Mouse (Mus musculus): ENCODE results near the gene Rnd2.
"Not testable (repeated sequence)": the region's sequence is repeated elsewhere in the genome, so short reads cannot be mapped to it uniquely, and the experiment has no call there.

Rnd2 gene

DNA sequence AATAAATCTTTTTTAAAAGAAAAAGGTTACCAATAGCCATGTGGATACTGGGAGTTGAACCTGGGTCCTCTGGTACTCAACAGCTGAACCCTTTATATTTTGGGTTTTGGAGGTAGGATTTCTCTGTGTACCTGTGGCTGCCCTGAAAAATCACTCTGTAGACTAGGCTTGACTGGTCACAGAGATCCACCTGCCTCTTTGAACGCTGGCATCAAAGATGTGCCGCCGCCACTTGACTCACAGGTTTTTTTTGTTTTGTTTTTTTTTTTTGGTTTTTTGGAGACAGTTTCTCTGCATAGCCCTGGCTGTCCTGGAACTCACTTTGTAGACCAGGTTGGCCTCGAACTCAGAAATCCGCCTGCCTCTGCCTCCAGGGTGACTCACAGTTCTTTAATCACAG lies 17.0 kb upstream of the Rnd2 start:
- DNase-seq, result no peak

DNA sequence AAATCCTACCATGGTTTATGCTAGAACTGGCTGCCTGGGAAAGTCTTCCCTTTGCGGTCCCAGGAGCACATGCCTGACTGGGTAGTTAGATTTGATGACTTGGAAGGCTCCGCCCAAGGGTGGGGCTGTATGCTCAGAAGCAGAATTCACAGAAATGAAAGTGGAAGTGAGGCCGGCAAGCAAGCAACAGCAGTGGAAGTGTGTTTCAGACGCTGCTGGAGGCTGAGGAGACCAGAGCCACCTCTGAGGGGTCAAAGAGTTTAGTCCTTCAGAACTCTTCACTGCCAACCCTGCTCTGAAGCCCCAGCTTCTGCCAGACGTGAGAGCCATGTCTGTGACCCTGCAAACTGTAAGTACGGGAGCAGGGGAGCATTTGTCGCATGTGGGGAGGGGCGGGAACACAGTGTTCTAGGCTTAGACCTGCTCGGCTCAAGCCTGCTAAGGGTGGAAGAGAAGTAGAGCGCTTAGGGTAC lies 16.5 kb upstream of the Rnd2 start, which contains the start of gene Ifi35:
TSS of gene Ifi35 (plus strand) at position 134 of the 473 bp plus-strand sequence.
- DNase-seq, result peak; percentile 46

DNA sequence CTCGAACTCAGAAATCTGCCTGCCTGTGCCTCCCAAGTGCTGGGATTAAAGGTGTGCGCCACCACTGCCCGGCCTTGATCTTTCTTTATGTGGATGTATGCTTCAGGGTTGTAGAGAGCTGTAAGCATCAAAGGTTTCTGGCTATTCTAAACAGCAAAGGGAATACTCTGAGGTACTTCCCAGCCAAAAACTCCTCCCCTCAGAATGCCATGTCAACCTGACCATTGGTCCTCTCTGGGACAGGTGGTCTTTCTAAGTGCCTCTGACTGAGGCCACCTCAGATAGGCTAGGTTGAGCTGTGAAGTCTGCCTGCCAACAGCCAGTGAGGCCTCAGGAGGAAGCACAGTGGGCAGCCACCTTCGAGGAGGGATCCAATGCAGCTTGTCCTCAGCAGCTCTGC lies 15.9 kb upstream of the Rnd2 start:
- no peak for DNase-seq

DNA sequence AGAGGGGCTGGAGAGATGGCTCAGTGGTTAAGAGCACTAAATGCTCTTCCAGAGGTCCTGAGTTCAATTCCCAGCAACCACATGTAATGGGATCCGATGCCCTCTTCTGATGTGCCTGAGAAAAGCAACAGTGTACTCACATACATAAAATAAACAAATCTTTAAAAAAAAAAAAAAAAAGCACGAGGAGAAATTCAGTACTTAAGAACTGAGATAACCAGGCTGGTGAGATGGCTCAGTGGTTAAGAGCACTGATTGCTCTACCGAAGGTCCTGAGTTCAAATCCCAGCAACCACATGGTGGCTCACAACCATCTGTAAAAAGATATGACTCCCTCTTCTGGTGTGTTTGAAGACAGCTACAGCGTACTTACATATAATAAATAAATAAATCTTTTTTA lies 15.2 kb upstream of the Rnd2 start:
- not testable (repeated sequence) for DNase-seq

DNA sequence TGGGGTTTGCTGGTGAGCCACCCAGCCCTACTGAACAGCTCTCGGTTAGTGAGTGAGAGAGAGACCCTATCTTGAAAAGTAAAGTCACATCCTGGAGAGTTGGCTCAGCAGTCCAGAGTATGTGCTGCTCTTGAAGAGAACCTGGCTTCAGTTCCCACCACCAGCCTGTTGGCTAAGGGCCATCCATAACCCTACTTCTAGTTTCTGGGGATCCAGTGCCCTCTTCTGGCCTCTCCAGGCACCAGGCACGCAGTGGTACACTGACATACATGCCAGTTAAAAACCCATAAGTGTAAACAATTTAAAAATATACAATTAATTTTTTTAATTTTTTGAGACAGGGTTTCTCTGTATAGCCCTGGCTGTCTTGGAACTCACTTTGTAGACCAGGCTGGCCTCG lies 14.4 kb upstream of the Rnd2 start:
- peak; percentile 36 for DNase-seq

DNA sequence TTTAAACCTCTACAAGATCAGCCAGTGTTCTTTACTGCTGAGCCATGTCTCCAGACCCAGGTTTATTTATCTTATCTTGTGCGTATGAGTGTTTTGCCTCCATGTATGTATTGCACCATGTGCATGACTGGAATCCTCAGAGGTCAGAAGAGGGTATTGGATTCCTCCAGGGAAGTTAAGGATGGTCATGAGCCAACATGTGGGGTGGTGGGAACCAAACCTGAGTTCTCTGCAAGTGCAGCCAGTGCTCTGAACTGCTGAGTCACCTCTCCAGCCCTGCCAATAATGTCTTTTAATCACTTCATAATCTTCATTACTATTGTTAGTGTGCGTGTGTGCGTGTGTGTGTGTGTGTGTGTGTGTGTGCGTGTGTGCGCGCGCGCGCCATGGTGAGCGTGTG lies 13.3 kb upstream of the Rnd2 start:
- no peak for DNase-seq

DNA sequence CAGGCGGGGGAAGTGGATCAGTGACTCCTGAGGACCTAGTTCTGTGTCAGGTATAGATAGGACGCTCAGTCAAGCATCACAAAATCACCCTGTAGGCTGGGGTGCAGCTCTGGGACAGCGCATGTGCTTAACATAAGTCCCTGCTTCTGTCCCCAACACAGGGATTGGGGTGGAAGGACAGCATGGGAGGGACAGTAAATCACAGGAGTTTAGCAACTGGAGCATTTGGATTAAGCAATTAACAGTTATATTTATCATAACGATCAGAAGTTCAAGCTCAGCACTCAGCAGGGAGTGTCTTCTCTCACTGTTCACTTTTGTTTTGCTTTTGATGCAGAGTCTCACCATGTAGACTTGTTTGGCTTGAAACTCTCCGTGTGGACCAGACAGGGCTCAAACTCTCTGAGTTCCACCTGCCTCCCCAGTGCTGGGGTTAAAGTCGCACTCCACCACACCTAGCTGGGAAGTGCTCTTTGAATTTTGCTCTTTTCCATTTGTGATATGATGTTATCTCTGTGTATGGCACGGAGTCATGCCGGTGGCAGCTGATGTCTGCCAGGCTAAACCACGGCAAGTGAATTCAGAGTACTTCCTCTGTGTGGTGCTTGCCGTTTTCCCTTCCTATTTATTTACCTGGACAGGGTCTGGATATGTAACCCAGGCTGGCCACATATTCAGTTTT lies 12.6 kb upstream of the Rnd2 start:
- DNase-seq, result no peak

DNA sequence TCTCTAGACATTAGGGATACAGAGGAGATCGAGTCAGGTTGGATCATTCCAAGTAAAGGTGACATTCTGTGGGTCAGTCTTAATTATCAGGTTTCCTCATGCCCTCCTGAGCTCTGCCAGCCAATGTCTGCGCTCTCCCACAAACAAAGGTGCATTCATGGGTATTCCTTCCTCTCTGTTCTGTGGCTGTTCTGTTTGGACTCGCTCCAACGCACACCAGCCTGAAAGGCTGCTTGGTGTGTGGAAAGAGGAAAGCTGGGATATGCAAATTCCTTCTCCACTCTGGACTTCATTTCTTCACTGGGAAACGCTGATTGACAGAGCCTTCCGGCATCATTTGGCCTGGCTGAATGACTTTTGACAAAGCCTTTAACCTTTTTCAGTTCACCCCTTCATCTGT lies 10.1 kb upstream of the Rnd2 start:
- peak; percentile 81 for DNase-seq

DNA sequence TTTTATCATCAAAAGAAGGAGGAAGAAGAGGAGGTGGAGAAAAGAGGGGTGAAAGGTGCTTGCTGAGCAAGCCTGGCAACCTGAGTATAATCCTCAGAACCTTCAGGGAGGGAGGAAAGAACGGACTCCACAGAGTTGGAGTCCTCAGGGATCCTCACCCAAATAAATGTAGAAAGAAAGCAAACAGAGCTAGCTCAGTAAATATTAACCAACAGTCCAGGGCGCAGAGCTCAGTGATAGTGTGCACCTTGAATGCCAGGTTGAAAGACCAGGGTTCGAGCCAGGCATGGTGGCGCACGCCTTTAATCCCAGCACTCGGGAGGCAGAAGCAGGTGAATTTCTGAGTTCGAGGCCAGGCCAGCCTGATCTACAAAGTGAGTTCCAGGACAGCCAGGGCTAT lies 9.2 kb upstream of the Rnd2 start:
- no peak for DNase-seq

DNA sequence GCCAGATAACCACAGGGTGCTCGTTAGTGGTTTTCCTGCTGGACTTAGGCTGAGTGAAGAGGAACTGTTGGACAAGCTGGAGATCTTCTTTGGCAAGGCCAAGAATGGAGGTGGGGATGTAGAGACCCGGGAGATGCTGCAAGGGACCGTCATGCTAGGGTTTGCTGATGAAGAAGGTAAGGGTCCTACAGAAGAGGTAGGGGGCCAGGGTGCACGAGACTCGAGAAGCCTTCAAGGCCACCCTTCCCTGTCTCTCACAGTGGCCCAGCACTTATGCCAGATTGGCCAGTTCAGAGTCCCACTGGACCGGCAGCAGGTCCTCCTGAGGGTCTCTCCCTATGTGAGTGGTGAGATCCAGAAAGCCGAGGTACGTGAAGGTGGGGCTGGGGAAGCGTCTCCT lies 7.2 kb upstream of the Rnd2 start:
- no peak for DNase-seq

DNA sequence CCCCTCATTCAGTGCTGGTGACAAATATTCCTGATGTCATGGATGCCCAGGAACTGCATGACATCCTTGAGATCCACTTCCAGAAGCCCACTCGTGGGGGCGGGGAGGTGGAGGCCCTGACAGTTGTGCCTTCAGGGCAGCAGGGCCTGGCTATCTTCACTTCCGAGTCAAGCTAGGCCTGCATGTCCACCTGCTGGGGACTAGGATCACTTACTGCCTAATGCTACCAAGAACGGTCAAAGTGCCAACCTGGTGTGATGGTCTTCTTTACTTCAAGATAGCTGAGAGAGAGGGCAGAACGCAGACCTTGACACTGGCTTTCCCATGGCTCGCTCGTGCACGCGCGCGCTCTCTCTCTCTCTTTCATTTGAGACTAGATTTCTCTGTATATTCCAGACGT lies 6.6 kb upstream of the Rnd2 start:
- no peak for DNase-seq

DNA sequence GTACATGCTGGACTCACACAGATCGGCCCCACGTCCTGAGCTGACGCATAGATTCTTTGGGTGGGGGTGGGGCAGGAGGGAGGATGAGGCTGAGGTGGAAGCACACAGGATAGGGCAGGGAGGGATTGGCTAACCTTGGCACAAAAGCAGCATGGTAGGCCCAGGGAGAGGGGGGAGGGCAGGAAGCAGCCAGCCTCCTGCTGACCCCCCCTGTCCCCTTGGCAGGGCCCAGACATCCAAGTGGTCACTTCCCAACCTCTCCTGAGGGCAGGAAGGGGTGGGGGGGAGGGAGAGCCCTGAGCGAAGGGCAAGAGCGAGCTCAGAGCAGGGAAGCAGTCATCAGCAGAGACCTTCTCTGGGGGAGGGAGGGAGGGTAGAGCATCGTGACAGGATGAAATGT lies 5.1 kb upstream of the Rnd2 start:
- DNase-seq, result no peak

DNA sequence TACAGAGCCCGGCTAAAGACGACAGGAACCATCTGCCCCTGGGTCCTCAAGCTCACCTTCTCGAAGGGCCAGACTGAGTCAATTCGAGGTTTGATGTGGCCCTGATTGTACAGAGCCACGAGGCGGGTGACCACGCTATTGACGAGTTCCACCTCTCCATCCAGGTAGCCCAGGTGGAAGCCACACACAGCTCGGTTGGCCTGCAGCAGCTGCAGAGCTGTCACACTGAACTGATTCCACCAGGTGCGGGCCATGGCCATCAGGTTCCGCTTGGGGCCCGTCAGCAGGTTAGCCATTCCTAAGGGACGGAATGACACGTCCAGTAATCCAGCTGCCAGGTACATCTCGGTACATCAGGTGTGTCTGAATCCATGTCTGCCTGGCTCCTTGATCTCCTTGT lies 4.5 kb upstream of the Rnd2 start:
- DNase-seq, result no peak

DNA sequence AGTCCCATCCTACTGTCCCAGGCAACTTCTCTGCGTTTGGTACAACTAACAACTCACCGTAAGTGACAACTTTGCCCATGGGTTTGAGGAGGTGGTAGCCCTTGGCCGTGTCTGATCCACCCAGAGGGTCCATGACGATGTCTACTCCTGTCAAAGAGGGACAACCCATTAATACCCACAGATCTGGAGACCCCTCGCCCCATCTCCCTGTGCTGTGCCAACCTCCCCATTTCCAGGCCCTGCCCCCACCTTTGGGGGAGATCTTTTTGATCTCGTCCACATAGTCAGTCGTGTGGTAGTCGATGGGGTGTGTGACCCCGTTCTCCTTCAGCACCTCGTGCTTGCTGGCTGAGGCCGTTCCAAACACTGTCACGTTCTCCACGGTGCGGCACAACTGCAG lies 2.7 kb upstream of the Rnd2 start:
- DNase-seq, result no peak

DNA sequence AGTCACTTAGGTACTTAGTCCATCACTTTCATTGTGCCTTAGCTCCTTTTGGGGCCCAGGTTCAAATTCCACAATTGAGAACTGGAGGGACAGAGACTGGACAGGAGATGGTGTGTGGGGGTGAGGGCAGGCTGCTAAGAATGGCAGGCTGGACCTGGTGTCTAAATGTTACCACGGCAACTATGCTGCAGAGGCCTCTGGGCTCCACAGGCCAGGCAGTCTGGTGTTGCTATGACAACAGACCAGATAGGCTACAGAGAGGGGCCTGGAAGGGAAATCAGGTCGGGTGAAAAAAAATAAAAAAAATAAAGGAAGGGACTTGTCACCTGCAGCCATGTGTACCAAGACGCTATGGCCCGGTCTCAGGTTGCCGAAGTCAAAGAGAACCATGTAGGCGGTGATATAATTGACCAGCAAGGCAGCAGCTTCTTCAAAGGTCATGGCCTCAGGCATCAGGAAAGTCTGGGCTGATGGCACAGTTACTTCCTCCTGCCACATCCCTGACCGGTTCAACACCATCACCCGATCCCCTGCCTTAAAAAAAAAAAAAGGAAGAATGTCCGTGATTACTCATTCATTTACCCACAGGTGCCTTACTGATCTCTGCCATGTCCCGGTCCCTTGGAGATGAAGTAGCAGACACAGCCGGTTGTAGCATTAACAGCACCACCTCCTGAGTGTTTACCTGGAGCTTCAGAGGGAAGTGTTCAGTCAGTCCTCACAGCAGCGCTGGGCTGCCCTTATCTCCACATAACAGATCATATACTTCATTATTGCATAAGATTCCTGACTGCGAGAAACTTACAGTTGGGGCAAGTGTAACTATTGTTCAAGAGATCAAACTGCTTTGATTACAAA lies 2.0 kb upstream of the Rnd2 start:
- DNase-seq, result peak; percentile 88

DNA sequence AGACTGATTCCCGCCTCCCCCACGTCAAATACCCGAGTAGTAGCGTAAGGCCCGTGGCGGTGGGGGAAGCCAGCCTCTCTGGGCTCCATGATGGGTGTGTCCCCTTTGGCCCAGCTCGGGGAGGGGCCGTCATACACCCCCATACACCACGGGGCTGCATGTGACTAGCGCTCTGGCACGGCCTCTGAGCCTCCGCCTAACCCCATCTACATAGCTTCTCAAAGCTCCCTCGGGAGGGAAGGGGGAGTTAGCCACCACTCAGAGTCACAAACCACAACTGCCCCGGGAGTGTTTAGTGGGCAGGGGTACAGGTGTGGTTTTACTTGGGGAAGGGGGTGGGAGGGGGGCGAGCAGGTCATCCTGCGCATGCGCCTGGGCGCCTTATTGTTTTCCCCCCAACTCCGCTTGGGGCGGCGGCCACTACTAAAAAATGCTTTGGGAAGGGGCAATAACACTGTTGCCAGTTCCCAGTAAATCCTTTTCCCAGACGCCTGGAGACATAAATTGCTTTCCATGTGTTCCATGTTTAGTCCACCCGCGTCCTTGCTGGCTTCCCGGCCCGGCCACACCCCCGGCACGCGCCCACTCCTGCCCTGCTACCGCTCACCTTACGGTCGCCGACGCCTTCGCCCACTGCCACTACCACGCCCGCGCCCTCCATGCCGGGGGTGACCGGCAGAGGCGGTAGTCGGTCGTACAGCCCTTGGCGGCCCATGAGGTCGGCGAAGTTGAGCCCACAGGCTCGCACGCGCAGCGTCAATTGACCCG lies 486 bp downstream of the Rnd2 start:
- peak; percentile 68 for DNase-seq

DNA sequence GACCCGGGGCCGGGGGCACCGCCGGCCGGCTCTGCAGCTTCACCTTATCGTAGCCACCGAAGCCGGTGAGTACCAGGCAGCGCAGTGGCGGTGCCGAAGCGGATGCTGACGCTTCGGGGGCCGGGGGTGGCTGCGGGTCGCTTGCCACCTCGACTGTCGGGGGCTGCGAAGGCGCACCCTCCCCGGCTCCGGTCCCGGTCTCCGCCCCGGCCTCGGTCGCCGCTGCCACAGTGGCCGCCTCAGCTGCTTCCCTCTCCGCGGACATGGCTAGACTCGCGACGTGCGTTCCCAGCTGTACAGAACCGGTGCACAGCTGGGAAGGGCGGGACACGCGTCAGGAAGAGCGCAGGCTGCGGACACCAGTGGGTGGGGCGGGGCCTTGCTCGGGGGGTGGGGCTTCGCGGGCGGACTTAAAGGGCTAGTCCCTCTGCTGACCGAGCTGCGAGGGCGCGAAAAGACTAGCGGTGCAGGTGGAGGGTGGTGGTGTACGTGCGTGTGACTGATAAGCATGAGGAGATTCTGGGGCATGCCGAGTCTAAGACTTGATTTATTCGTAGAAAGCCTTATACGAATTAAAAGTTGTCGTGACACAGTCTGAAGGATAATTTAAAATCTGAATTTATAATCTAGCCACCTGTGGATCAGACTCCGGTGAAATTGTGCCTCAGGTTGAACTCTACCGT lies 1.2 kb downstream of the Rnd2 start, which contains the start of gene Vat1:
TSS of gene Vat1 (minus strand) at position 362 of the 683 bp plus-strand sequence.
- peak; percentile 89 for DNase-seq

DNA sequence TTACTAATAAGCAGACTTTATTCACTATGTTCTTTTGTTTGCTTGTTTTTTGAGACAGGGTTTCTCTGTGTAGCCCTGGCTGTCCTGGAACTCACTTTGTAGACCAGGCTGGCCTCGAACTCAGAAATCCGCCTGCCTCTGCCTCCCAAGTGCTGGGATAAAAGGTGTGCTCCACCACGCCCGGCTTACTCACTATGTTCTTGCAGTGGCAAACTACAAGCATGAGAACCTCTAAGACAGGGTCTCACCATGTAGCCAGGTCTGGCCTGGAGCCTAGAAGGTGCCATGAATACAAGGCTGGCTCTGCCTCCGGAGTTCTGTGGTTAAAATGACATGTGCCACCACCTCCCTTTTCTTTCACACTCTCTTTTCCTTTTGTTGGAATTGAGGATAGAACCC lies 1.8 kb downstream of the Rnd2 start:
- not testable (repeated sequence) for DNase-seq

DNA sequence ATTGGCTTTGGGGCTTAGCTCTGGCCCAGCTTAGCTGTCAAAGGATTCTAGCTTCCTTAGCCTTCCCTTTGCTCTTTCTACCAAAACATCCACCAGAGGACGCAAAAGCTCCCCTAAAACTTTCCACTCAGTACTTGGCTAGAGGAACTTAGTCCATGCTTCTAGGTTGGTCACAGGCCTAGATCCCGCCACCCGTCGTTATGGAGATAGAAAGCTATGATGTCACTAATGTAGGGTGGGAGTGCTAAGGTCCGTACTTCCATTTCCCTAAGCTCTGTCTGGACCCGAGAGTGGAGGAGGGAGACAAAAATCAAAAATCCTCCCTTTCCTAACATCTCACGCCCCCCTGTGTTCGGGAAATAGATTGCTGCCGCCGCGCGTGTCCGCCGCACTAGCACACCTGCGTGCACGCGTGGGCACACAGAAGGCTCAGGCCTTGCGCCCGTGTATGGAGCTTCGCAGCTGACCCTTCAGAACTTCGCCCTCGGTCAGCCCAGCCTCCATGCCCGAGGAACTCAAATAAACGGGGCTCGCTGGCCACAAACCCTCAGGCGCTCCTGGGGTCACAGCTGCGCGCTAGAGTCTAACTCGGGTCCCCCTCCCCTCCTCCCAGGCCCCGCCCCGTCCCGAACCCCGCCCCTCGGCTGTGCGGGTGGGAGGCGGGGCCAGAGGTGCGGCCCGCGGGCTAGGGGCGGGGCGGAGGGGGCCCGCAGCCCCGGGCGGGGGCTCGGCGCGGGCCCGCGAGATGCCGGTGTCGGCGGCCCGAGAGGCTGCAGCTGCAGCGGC lies 2.9 kb downstream of the Rnd2 start:
- peak; percentile 92 for DNase-seq

DNA sequence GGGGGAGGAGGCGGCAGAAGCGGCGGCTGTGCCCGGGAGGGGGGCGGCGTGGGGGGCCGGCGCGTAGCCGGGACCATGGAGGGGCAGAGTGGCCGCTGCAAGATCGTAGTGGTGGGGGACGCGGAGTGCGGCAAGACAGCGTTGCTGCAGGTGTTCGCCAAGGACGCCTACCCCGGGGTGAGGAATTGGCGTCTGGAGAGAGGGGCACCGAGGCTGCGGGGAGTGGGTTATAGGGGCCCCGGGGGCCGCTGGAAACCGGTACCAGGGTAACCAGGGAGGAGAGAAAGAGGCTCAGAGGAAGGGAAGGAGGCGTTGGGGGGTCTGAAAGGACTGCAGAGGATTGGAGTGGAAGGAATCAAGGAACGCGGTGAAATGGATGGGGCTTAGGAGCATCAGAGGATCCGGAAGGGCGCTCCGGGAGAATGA lies 3.5 kb downstream of the Rnd2 start:
- no peak for DNase-seq

DNA sequence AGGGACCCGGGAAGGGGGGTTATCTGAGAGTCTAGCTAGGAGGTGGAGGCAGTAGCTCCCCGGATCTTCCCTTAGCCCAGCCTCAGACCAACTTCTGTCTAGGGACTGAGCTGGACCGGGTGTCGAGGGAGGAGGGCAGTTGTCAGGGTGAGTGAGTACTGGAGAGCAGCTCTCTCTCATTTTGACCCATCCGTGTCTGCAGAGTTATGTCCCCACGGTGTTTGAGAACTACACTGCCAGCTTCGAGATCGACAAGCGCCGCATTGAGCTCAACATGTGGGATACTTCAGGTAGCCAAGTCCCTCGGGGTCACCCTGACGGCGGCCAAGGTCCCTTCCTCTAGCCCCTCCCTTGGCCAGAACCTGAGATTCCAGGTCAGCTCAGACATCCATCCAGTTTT lies 3.9 kb downstream of the Rnd2 start:
- DNase-seq, result no peak

DNA sequence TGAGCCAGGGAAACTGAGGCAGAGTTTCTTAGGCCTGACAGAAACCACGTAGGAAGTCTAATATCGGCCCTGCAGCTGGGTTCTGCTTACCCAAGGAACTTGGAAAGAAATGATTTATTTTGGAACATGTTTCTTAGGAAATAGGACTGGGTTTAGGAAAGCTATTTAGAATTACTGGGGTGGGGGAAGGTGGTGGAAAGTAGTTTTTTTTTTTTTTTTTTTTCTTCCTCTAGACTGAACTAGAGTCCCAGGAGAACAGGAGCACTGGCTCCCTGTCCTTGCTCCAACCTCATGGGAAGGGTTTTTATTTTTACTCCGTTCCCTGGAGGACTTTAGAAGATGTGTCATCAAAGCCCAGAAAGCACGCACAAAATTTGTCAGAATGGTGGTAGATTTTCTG lies 4.4 kb downstream of the Rnd2 start:
- no peak for DNase-seq

Data from retina, postnatal 1 day (tissue).